Mouse (Mus musculus) embryonic facial prominence, embryonic 13.5 days (tissue): Measurements from ENCODE around the gene Aatk. TPM values are rescaled to one million over a fixed set of nuclear protein-coding genes. Genes with fewer than 3 reads are reported as not detected.

Experiments
- ATAC-seq: fragments of 200-750 bp; cut with Nextera tagmentation; 2 replicates; pipeline ENCODE4 v1.8.0; 2017; ENCODE audit warnings: low read depth; ENCODE audit not compliant: insufficient number of reproducible peaks, insufficient read depth, low FRiP score, low TSS enrichment
- H3K27ac ChIP-seq: fragments of 300-500 bp; sonication (generic); 2 replicates; pipeline ENCODE4 v1.5.1; 2015; ENCODE audit warnings: moderate library complexity, mild to moderate bottlenecking, inconsistent platforms
- H3K27me3 ChIP-seq: fragments of 300-500 bp; sonication (generic); 2 replicates; pipeline ENCODE4 v1.6.1; 2015; ENCODE audit warnings: mild to moderate bottlenecking, inconsistent platforms
- H3K36me3 ChIP-seq: fragments of 300-500 bp; sonication (generic); 2 replicates; pipeline ENCODE4 v1.6.1; 2015; ENCODE audit warnings: mild to moderate bottlenecking, inconsistent platforms
- H3K4me1 ChIP-seq: fragments of 300-500 bp; sonication (generic); 2 replicates; pipeline ENCODE4 v1.6.1; 2015; ENCODE audit warnings: inconsistent platforms
- H3K4me2 ChIP-seq: fragments of 300-500 bp; sonication (generic); 2 replicates; pipeline ENCODE4 v1.6.1; 2015; ENCODE audit warnings: moderate library complexity, mild to moderate bottlenecking, inconsistent platforms
- H3K4me3 ChIP-seq: fragments of 300-500 bp; sonication (generic); 2 replicates; pipeline ENCODE4 v1.5.1; 2015; ENCODE audit warnings: mild to moderate bottlenecking, inconsistent platforms
- H3K9ac ChIP-seq: fragments of 300-500 bp; sonication (generic); 2 replicates; pipeline ENCODE4 v1.6.1; 2015; ENCODE audit warnings: mild to moderate bottlenecking, inconsistent platforms
- H3K9me3 ChIP-seq: fragments of 300-500 bp; sonication (generic); 2 replicates; pipeline ENCODE4 v1.6.1; 2016; ENCODE audit warnings: inconsistent platforms
- WGBS: fragments of 180-500 bp; shearing (Covaris S2); methylation state at CpG from one replicate; pipeline ENCODE4 v1.1.7; 2015; ENCODE audit warnings: mixed read lengths; 5-methylcytosine and 5-hydroxymethylcytosine counted together
- polyA plus RNA-seq: library from polyadenylated mRNA; unstranded; fragments of >200 nt; fragmentation: Nextera tagmentation; extraction: Ambion mirVana; gene quantifications from 2 replicates; pipeline ENCODE4 v1.2.1, GENCODE M21; 2015

Aatk gene
- polyA plus RNA-seq, 1 experiment from 2014 or later = 3.7 TPM

- Histone ChIP-seq H3K9me3 (no peaks in the 10 kb centered on the region), H3K4me3 (no peak overlapping the region), H3K27ac (no peak overlapping the region), H3K36me3 (no peaks in the 10 kb centered on the region), H3K9ac (no peak overlapping the region), H3K4me1 (peaks cover 19% of the 10 kb centered on the region), H3K4me2 (no peak overlapping the region), H3K27me3 (no peaks in the 10 kb centered on the region)
- ATAC-seq = no peak
- 56% methylated on average over 5 of the region's 5 CpGs for WGBS
These were observed 12.2 kb downstream of the Aatk start for GRCm38 (mm10) chr11:120034762-120035161.

GRCm38 (mm10) chr11:120034306-120034705, 12.7 kb downstream of the Aatk start:
- H3K27ac ChIP-seq = no peak overlapping the region
- WGBS = 35% methylated on average over 3 of the region's 3 CpGs

GRCm38 (mm10) chr11:120033473-120033872, 13.5 kb downstream of the Aatk start:
- H3K4me1 ChIP-seq = peaks cover 16% of the 10 kb centered on the region
- no peak overlapping the region for H3K9ac ChIP-seq
- no peaks in the 10 kb centered on the region for H3K36me3 ChIP-seq
- H3K9me3 ChIP-seq = no peaks in the 10 kb centered on the region
- ATAC-seq = no peak
- H3K4me2 ChIP-seq = no peak overlapping the region
- no peak overlapping the region for H3K4me3 ChIP-seq
- no peak overlapping the region for H3K27ac ChIP-seq
- 60% methylated on average over 3 of the region's 3 CpGs for WGBS
- H3K27me3 ChIP-seq = no peaks in the 10 kb centered on the region

More at GRCm38 (mm10) chr11:120034306-120034705, 12.7 kb downstream of the Aatk start:
- Histone ChIP-seq H3K9ac (no peak overlapping the region), H3K9me3 (no peaks in the 10 kb centered on the region), H3K4me3 (no peak overlapping the region), H3K4me2 (no peak overlapping the region), H3K36me3 (no peaks in the 10 kb centered on the region), H3K4me1 (peaks cover 16% of the 10 kb centered on the region), H3K27me3 (no peaks in the 10 kb centered on the region)
- ATAC-seq = no peak

GRCm38 (mm10) chr11:120032052-120032451, 14.9 kb downstream of the Aatk start:
- no peaks in the 10 kb centered on the region for H3K27me3 ChIP-seq

GRCm38 (mm10) chr11:120030145-120030901, 16.6 kb downstream of the Aatk start:
- Histone ChIP-seq H3K4me2 (no peak overlapping the region), H3K27ac (no peak overlapping the region), H3K4me1 (peaks cover 16% of the 10 kb centered on the region), H3K9ac (0 out of 2 replicates have a peak overlapping the region, but pooled peaks have one; percentile 32), H3K9me3 (no peaks in the 10 kb centered on the region), H3K27me3 (no peaks in the 10 kb centered on the region), H3K4me3 (no peak overlapping the region), H3K36me3 (no peaks in the 10 kb centered on the region)
- no peak for ATAC-seq
- 30% methylated on average over 10 of the region's 10 CpGs for WGBS

More at GRCm38 (mm10) chr11:120032052-120032451, 14.9 kb downstream of the Aatk start:
- Histone ChIP-seq H3K27ac (no peak overlapping the region), H3K4me3 (no peak overlapping the region), H3K9me3 (no peaks in the 10 kb centered on the region), H3K9ac (no peak overlapping the region), H3K4me1 (peaks cover 16% of the 10 kb centered on the region), H3K4me2 (no peak overlapping the region), H3K36me3 (no peaks in the 10 kb centered on the region)
- WGBS = 44% methylated on average over 8 of the region's 8 CpGs
- ATAC-seq = no peak

- 37% methylated on average over 9 of the region's 9 CpGs for WGBS
- no peaks in the 10 kb centered on the region for H3K27me3 ChIP-seq
- peaks cover 16% of the 10 kb centered on the region for H3K4me1 ChIP-seq
- H3K4me2 ChIP-seq = no peak overlapping the region
- H3K9me3 ChIP-seq = no peaks in the 10 kb centered on the region
- no peaks in the 10 kb centered on the region for H3K36me3 ChIP-seq
- no peak overlapping the region for H3K27ac ChIP-seq
- H3K4me3 ChIP-seq = no peak overlapping the region
- no peak for ATAC-seq
- no peak overlapping the region for H3K9ac ChIP-seq
These were observed 17.4 kb downstream of the Aatk start for GRCm38 (mm10) chr11:120029431-120030144.

GRCm38 (mm10) chr11:120028319-120029092, 18.5 kb downstream of the Aatk start:
- Histone ChIP-seq H3K9ac (no peak overlapping the region), H3K4me3 (no peak overlapping the region), H3K4me1 (peaks cover 9% of the 10 kb centered on the region), H3K9me3 (no peaks in the 10 kb centered on the region), H3K36me3 (no peaks in the 10 kb centered on the region), H3K27me3 (no peaks in the 10 kb centered on the region), H3K27ac (no peak overlapping the region; the same call in 1 of the 2 replicates), H3K4me2 (no peak overlapping the region)
- no peak for ATAC-seq
- WGBS = 75% methylated on average over 18 of the region's 18 CpGs

GRCm38 (mm10) chr11:120026941-120027340, 20.0 kb downstream of the Aatk start:
- Histone ChIP-seq H3K36me3 (no peaks in the 10 kb centered on the region), H3K27me3 (no peaks in the 10 kb centered on the region), H3K9me3 (no peaks in the 10 kb centered on the region), H3K4me3 (no peak overlapping the region), H3K4me2 (no peak overlapping the region), H3K27ac (no peak overlapping the region), H3K4me1 (peaks cover 12% of the 10 kb centered on the region), H3K9ac (no peak overlapping the region)
- 73% methylated on average over 3 of the region's 3 CpGs for WGBS
- no peak for ATAC-seq

- WGBS = 66% methylated on average over 12 of the region's 12 CpGs
- Histone ChIP-seq H3K9me3 (no peaks in the 10 kb centered on the region), H3K27ac (no peak overlapping the region), H3K4me3 (no peak overlapping the region), H3K9ac (0 out of 2 replicates have a peak overlapping the region, but pooled peaks have one; percentile 21), H3K4me2 (no peak overlapping the region), H3K36me3 (no peaks in the 10 kb centered on the region), H3K27me3 (no peaks in the 10 kb centered on the region), H3K4me1 (peaks cover 15% of the 10 kb centered on the region)
- ATAC-seq = no peak
These were observed 24.1 kb downstream of the Aatk start for GRCm38 (mm10) chr11:120022841-120023240.

GRCm38 (mm10) chr11:120022216-120022615, 24.8 kb downstream of the Aatk start:
- Histone ChIP-seq H3K27ac (no peak overlapping the region; the same call in 1 of the 2 replicates), H3K4me1 (peaks cover 15% of the 10 kb centered on the region), H3K4me2 (no peak overlapping the region), H3K27me3 (no peaks in the 10 kb centered on the region), H3K4me3 (no peak overlapping the region), H3K9ac (0 out of 2 replicates have a peak overlapping the region, but pooled peaks have one; percentile 21), H3K36me3 (no peaks in the 10 kb centered on the region), H3K9me3 (no peaks in the 10 kb centered on the region)
- WGBS = 59% methylated on average over 8 of the region's 8 CpGs
- no peak for ATAC-seq

- no peak overlapping the region for H3K4me2 ChIP-seq
- H3K4me1 ChIP-seq = peaks cover 15% of the 10 kb centered on the region
- no peak for ATAC-seq
These were observed 25.6 kb downstream of the Aatk start for GRCm38 (mm10) chr11:120021367-120021766.

More at GRCm38 (mm10) chr11:120021367-120021766, 25.6 kb downstream of the Aatk start:
- Histone ChIP-seq H3K27me3 (no peaks in the 10 kb centered on the region), H3K36me3 (no peaks in the 10 kb centered on the region), H3K27ac (no peak overlapping the region), H3K9me3 (no peaks in the 10 kb centered on the region), H3K9ac (no peak overlapping the region), H3K4me3 (no peak overlapping the region)
- WGBS = 91% methylated on average over 16 of the region's 16 CpGs
